Mouse (Mus musculus) forebrain, embryonic 12.5 days (tissue): Measurements from ENCODE around the gene Tbc1d9. TPM values are rescaled to one million over a fixed set of nuclear protein-coding genes. Genes with fewer than 3 reads are reported as not detected.

Source experiments
- ATAC-seq: fragments of 200-750 bp; cut with Nextera tagmentation; 2 replicates; pipeline ENCODE4 v1.8.0; 2017; ENCODE audit warnings: moderate TSS enrichment; ENCODE audit not compliant: low FRiP score
- H3K27ac ChIP-seq: fragments of 300-500 bp; sonication (generic); 2 replicates; pipeline ENCODE4 v1.5.1; 2016; ENCODE audit warnings: mild to moderate bottlenecking
- H3K27me3 ChIP-seq: fragments of 300-500 bp; sonication (generic); 2 replicates; pipeline ENCODE4 v1.6.1; 2016; ENCODE audit warnings: mild to moderate bottlenecking
- H3K36me3 ChIP-seq: fragments of 300-500 bp; sonication (generic); replicated peaks from 2 replicates; pipeline ENCODE4 v1.6.1; 2016; ENCODE audit warnings: mild to moderate bottlenecking
- H3K4me1 ChIP-seq: fragments of 300-500 bp; sonication (generic); 2 replicates; pipeline ENCODE4 v1.6.1; 2016
- H3K4me2 ChIP-seq: fragments of 300-500 bp; sonication (generic); 2 replicates; pipeline ENCODE4 v1.6.1; 2016; ENCODE audit warnings: mild to moderate bottlenecking, moderate library complexity
- H3K4me3 ChIP-seq: fragments of 300-500 bp; sonication (generic); replicated peaks from 2 replicates; pipeline ENCODE4 v1.5.1; 2016; ENCODE audit warnings: mild to moderate bottlenecking
- H3K9ac ChIP-seq: fragments of 300-500 bp; sonication (generic); 2 replicates; pipeline ENCODE4 v1.6.1; 2016; ENCODE audit warnings: mild to moderate bottlenecking
- H3K9me3 ChIP-seq: fragments of 300-500 bp; sonication (generic); 2 replicates; pipeline ENCODE4 v1.6.1; 2016
- WGBS: fragments of 180-500 bp; shearing (Covaris S2); methylation state at CpG from one replicate; pipeline ENCODE4 v1.1.7; 2016; 5-methylcytosine and 5-hydroxymethylcytosine counted together
- polyA plus RNA-seq: library from polyadenylated mRNA; unstranded; fragments of >200 nt; fragmentation: Nextera tagmentation; extraction: Ambion mirVana; gene quantifications from 2 replicates; pipeline ENCODE4 v1.2.1, GENCODE M21; 2016

Tbc1d9 gene
- polyA plus RNA-seq, 1 experiment from 2014 or later: 12.7 TPM

DNA sequence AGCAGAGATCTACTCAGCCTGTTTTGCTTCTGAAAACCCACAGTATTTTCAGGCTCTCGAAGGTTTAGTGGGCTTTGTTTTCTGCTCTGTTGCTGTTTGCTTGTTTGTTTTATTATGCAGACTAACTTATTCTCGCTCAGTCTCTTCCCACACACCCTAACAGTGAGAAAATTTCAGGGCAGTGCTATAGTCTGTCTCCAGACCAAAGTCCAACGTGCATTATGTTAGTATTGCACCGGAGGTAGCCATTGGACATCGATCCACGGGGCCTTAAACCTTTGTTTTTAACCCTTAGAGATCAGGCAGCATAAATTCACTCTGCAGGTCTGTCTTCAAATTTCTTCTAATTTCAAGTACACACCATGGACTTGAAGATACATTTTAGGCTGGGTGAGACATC, 51.4 kb downstream of the Tbc1d9 start:
- Histone ChIP-seq H3K4me2 (no peak overlapping the region), H3K4me1 (0 out of 2 replicates have a peak, but pooled peaks cover 4% of the 10 kb centered on the region), H3K4me3 (no peak overlapping the region), H3K27me3 (no peaks in the 10 kb centered on the region), H3K9me3 (no peaks in the 10 kb centered on the region), H3K9ac (no peak overlapping the region), H3K27ac (no peak overlapping the region), H3K36me3 (peaks cover 8% of the 10 kb centered on the region)
- 84% methylated on average over 6 of the region's 6 CpGs for WGBS
- no peak for ATAC-seq

DNA sequence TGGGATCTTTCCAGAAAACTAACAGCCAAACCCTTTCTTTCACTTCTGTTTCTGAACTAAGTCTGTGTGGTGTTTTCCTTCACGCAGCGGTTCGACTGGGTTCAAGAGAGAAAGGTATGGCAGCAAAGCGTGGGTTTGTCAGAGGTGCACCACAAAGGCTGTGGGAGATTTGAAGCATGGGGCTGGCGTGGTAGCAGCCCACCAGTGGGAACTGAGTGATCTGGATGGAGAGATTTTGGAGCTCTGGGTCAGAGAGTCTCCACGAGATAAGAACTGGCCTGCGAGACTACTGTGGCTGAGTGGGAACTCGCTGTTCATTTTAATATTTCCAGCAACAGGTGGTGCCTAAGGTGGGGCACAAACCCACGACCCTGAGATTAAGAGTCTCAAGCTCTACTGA, 52.0 kb downstream of the Tbc1d9 start:
- Histone ChIP-seq H3K36me3 (peaks cover under 1% of the 10 kb centered on the region), H3K9me3 (no peaks in the 10 kb centered on the region), H3K27ac (no peak overlapping the region), H3K4me2 (no peak overlapping the region), H3K9ac (no peak overlapping the region), H3K4me3 (no peak overlapping the region), H3K4me1 (0 out of 2 replicates have a peak, but pooled peaks cover 4% of the 10 kb centered on the region), H3K27me3 (no peaks in the 10 kb centered on the region)
- ATAC-seq: no peak
- 93% methylated on average over 9 of the region's 9 CpGs for WGBS

DNA sequence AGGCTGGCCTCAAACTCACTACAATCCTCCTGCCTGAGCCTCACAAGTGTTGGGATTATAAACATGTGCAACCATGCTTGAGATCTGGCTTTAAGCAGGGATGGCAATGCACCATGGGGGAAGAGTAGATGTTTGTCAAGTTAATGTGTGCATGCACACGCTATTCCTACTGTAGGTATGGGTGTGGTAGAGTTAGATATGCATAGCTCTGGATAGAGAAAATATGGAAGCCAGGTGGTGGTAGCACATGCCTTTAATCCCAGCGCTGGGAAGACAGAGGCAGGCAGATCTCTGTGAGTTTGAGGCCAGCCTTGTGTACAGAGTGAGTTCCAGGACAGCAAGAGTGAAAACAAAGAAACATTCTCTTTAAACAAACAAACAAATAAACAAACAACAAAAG, 52.7 kb downstream of the Tbc1d9 start:
- whole genome bisulfite sequencing: 92% methylated on average over 2 of the region's 2 CpGs
- ATAC-seq: no peak
- Histone ChIP-seq H3K4me1 (0 out of 2 replicates have a peak, but pooled peaks cover 4% of the 10 kb centered on the region), H3K9me3 (no peaks in the 10 kb centered on the region), H3K4me3 (no peak overlapping the region), H3K27ac (no peak overlapping the region), H3K9ac (no peak overlapping the region), H3K4me2 (no peak overlapping the region), H3K36me3 (no peaks in the 10 kb centered on the region; the same call in 1 of the 2 replicates), H3K27me3 (no peaks in the 10 kb centered on the region)

DNA sequence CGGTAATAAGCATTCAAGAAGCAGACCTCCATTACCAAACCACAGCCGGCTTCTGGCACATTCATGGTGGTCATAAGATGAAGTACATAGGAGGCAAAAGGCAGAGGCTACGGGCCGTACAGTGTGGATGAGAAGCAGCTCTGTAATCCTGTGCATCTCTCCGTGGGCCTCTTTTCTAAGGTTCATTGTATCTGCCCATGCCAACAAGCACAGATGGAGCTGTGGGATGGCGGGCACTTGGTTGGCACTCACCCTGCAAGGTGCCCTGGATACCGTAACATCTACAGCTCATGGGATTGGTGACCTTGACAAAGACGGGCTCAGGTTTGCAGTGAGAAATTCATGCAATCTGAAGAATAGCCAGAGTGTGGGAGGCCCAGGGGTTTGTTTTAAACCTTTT, 54.2 kb downstream of the Tbc1d9 start:
- H3K9ac ChIP-seq: no peak overlapping the region
- 93% methylated on average over 8 of the region's 8 CpGs for WGBS
- H3K36me3 ChIP-seq: no peaks in the 10 kb centered on the region
- ATAC-seq: no peak
- no peaks in the 10 kb centered on the region for H3K9me3 ChIP-seq
- H3K4me2 ChIP-seq: no peak overlapping the region
- H3K4me3 ChIP-seq: no peak overlapping the region
- no peak overlapping the region for H3K27ac ChIP-seq
- no peaks in the 10 kb centered on the region for H3K27me3 ChIP-seq
- H3K4me1 ChIP-seq: peaks cover 5% of the 10 kb centered on the region

DNA sequence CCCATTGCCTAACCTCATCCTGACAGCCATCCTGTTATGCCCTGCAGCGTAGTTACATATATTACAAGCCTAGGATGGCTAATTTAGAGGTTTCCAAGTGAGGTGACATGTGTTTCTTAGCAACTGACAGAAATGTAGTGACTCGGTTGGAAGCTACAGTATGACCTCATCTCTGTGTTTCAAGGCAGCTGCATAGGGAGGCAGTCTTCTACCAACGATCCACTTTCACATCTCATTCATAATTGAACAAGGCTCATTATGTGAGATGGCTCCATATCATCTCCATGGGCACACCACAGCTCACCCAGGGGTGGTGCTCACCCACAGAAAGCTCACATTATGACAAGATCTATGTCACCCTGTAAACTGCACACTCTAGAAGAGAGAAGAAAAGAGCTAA, 55.6 kb downstream of the Tbc1d9 start:
- no peak overlapping the region for H3K27ac ChIP-seq
- no peak; the same call in 1 of the 2 replicates for ATAC-seq
- no peaks in the 10 kb centered on the region for H3K27me3 ChIP-seq
- no peaks in the 10 kb centered on the region for H3K36me3 ChIP-seq
- 75% methylated on average over 3 of the region's 3 CpGs for WGBS
- peaks cover 12% of the 10 kb centered on the region for H3K4me1 ChIP-seq
- no peak overlapping the region for H3K4me2 ChIP-seq
- no peaks in the 10 kb centered on the region for H3K9me3 ChIP-seq
- no peak overlapping the region for H3K4me3 ChIP-seq
- H3K9ac ChIP-seq: no peak overlapping the region

DNA sequence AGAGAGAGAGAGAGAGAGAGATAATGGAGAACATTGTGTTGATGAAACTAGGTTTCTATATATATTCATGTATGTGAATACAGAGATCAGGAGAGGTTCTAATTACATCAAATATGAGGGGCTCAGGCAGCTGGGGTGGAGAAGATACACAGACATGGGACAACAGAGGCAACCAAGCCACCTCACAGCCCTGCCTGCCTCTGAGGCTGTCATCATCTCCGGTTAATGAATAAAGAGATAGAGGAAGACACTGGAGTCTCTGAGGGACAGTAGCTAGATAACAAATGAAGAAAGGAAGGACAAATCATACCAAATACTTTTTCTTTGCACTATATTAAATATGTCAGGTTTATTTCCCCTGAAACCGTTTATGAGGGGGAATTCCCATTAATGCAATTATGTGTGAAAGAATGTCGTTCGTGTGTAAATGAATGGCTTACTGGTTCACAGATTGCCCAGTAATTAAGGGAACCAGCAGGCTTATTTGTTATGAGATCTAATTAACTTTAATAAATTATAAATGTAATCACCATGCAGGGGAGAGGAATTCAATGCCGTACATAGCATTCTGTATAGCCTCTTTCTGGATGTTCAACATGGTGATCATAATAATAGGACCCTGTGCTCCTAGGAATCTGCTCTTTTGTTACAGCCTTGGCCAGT, 59.7 kb downstream of the Tbc1d9 start:
- WGBS: 32% methylated on average over 5 of the region's 5 CpGs
- peak; percentile 27; the same call in 1 of the 2 replicates for ATAC-seq
- Histone ChIP-seq H3K4me3 (no peak overlapping the region), H3K27me3 (no peaks in the 10 kb centered on the region), H3K27ac (peak overlapping the region; percentile 50), H3K4me2 (no peak overlapping the region), H3K9me3 (no peaks in the 10 kb centered on the region), H3K36me3 (no peaks in the 10 kb centered on the region), H3K9ac (no peak overlapping the region), H3K4me1 (peaks cover 12% of the 10 kb centered on the region)

DNA sequence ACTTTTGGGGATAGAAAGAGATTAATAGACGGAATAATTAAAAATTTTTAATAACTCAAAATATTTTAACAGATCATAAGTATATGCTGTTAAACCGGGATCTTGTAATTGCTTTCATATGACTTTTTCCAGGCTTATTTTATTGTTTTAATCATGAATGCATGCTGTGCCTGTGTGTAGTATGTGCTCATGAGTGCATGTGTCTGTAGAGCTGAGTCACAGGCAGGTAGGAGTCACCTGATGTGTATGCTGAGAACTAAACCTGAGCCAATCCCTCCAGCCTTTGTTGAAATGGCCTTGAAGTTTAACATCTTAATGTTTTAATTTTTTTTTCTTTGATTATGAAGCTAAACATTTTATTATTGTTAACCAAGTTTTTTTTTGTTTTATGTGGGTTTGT, 60.4 kb downstream of the Tbc1d9 start:
- no peak overlapping the region for H3K27ac ChIP-seq
- no peaks in the 10 kb centered on the region for H3K9me3 ChIP-seq
- no peak overlapping the region for H3K4me3 ChIP-seq
- no peaks in the 10 kb centered on the region for H3K36me3 ChIP-seq
- no peak overlapping the region for H3K4me2 ChIP-seq
- peaks cover 12% of the 10 kb centered on the region for H3K4me1 ChIP-seq
- no peak overlapping the region for H3K9ac ChIP-seq
- no peak for ATAC-seq
- H3K27me3 ChIP-seq: no peaks in the 10 kb centered on the region
- 86% methylated on average over 2 of the region's 2 CpGs for WGBS

DNA sequence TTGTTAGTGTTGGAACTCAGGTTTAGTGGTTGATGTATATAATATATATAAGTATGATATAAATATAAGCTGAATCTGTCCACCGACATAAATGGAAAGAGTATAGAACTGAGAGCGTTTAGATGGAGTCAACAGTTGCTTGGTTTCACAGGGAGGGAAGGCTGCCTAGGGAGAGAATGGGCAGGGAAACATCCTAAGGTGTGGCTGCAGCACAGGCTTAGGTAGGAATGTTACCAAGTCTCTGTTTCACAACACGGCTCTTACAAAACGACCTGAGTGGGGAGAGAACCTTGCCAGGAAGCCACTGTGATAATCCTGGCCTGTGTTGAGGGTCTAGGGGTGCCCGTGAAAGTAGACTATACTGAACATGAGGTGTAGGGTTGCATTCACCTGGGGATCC, 62.2 kb downstream of the Tbc1d9 start:
- WGBS: 88% methylated on average over 5 of the region's 5 CpGs
- H3K36me3 ChIP-seq: no peaks in the 10 kb centered on the region
- H3K9me3 ChIP-seq: no peaks in the 10 kb centered on the region
- no peak overlapping the region for H3K9ac ChIP-seq
- H3K27ac ChIP-seq: no peak overlapping the region
- ATAC-seq: no peak
- peaks cover 12% of the 10 kb centered on the region for H3K4me1 ChIP-seq
- no peaks in the 10 kb centered on the region for H3K27me3 ChIP-seq
- H3K4me3 ChIP-seq: no peak overlapping the region
- no peak overlapping the region for H3K4me2 ChIP-seq

DNA sequence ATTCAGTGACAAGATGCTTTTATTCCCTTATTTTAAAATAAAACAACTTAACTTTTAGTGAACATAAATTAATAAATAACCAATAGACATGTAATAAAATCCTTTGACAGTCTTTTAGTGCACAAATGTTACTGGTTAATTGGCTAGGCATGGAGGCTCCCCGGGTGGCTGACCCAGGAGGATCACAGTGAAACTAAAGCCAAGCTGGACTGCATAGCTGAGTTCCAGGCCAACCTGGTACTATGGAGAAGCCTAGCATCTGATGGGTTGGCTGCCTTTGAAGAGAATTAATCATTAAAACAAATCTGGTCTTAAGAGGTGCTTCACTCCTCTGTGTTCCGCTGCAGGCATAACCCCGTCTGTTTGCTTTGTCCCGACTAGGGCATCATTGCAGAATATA, 67.9 kb downstream of the Tbc1d9 start:
- no peaks in the 10 kb centered on the region for H3K9me3 ChIP-seq
- no peak overlapping the region for H3K4me2 ChIP-seq
- H3K4me3 ChIP-seq: no peak overlapping the region
- peaks cover 13% of the 10 kb centered on the region for H3K36me3 ChIP-seq
- no peaks in the 10 kb centered on the region for H3K4me1 ChIP-seq
- H3K27me3 ChIP-seq: no peaks in the 10 kb centered on the region
- H3K27ac ChIP-seq: no peak overlapping the region
- H3K9ac ChIP-seq: no peak overlapping the region
- 86% methylated on average over 4 of the region's 4 CpGs for WGBS
- no peak for ATAC-seq

DNA sequence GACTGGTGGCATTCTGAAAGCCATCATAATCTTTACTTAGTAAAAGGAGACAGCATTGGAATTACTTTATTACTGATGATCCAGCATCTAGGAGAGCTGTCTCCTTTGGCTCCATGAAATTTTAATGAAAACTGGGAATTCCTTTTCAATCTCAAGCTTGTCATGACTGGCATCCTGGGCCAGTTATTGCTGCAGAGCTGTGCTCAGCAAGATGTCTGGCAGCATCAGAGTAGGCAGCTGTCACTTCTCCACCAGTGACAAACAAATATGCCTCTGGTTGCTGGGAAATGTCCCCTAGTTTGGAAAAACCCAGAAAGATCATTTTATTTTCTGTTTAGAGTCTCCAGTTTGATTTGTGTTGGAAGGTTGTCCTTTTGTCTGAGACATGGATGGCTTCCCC, 74.2 kb downstream of the Tbc1d9 start:
- Histone ChIP-seq H3K36me3 (peaks cover 33% of the 10 kb centered on the region), H3K4me2 (no peak overlapping the region), H3K27ac (no peak overlapping the region), H3K4me3 (no peak overlapping the region), H3K27me3 (no peaks in the 10 kb centered on the region), H3K9me3 (no peaks in the 10 kb centered on the region), H3K4me1 (no peaks in the 10 kb centered on the region), H3K9ac (no peak overlapping the region)
- no peak for ATAC-seq

DNA sequence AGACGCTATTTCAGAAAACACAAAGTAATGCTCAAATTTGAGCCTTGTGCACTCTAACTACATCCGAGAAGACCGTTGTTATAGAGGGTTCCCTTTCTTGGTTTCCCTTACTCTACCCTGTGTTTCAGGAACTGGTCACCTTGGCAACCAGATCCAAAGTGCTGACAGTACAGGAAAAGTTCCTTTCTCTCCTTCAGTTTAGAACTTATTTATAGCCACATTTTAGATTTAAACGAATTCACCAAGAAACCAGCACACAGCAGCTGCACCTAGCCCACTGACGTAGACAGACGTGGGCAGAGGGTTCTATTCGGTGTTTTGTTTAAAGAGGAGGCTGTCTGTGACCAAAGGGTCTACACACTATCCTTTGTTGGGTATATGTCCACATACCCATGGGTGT, 79.0 kb downstream of the Tbc1d9 start:
- H3K4me1 ChIP-seq: no peaks in the 10 kb centered on the region
- H3K27me3 ChIP-seq: no peaks in the 10 kb centered on the region
- no peak for ATAC-seq
- H3K36me3 ChIP-seq: peaks cover 31% of the 10 kb centered on the region
- no peak overlapping the region for H3K27ac ChIP-seq
- no peak overlapping the region for H3K9ac ChIP-seq
- H3K4me2 ChIP-seq: no peak overlapping the region
- H3K9me3 ChIP-seq: no peaks in the 10 kb centered on the region
- WGBS: 96% methylated on average over 7 of the region's 7 CpGs
- H3K4me3 ChIP-seq: no peak overlapping the region

DNA sequence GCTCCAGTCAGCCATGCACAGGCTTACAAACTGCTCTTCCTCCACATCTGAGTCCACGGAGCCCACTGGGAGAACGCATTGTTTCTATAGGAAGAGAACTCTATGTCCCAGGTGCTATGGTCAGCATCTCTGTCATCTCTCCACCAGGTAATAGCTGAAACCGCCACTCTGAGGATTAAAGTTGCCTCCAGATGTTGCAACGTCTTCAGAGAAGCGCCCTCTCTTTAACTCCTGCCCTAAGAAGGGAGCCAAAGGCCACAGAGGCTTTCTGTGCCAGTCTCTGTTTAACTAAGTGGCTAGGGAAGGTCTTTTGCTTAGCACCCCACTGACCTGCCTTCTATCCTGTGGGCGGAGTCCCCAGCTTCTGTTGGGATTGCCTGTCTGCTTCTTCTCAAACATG, 85.7 kb downstream of the Tbc1d9 start:
- H3K36me3 ChIP-seq: peaks cover 38% of the 10 kb centered on the region
- 82% methylated on average over 6 of the region's 6 CpGs for WGBS

More for the DNA sequence above, 85.7 kb downstream of the Tbc1d9 start:
- Histone ChIP-seq H3K9me3 (no peaks in the 10 kb centered on the region), H3K27me3 (no peaks in the 10 kb centered on the region), H3K4me2 (no peak overlapping the region), H3K4me3 (no peak overlapping the region), H3K9ac (no peak overlapping the region), H3K4me1 (peaks cover 14% of the 10 kb centered on the region), H3K27ac (no peak overlapping the region)
- ATAC-seq: no peak
